Mouse (Mus musculus) CD4-positive naive resting alpha-beta T cell, adult 57 days (primary cell): ENCODE results near the gene Olfr1080. TPM values are rescaled to one million over a fixed set of nuclear protein-coding genes. Genes with fewer than 3 reads are reported as not detected.

Experiments
- total RNA-seq: library from RNA; stranded (reverse); gene quantifications from one replicate; pipeline ENCODE4 v1.2.4, GENCODE M21; 2023

Olfr1080 gene
- total RNA-seq = not detected

DNA sequence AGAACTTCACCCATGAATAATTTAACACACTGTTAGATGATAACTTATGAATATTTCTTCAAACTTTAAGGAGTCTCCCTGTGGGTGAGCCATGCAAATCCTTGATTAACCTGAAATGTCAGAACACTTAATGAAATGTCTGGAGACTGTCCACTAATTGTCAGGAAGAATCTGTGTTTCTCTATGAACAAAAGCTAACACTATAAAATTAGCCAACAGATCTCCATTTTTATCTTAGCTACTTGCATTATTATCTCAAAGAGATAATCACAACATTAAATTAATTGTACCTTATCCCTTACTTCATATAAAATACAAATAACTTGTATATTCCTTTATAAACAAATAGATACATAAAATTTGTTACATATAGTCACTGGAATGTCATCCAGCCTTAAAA lies at the start of gene Olfr1080:
Gene Olfr1080, minus strand, starts transcription at position 101 of the 400 bp plus-strand sequence.

GRCm38 (mm10) chr2:86598866-86599265 lies 40.8 kb upstream of the Olfr1080 start, which contains the start of gene Olfr1082:
TSS of gene Olfr1082 (minus strand) at chr2:86598966.

GRCm38 (mm10) chr2:86542380-86542779 lies 15.7 kb downstream of the Olfr1080 start, which contains the start of gene Olfr1079:
TSS of gene Olfr1079 (minus strand) at chr2:86542480.

GRCm38 (mm10) chr2:86508161-86508560 lies 49.9 kb downstream of the Olfr1080 start, which contains the start of gene Olfr1076:
TSS of gene Olfr1076 (plus strand) at chr2:86508461.

Other genes with a start within 250 kb of the Olfr1080 start
- gene Olfr1053, start 243.0 kb downstream of the Olfr1080 start, total RNA-seq = not detected
- gene Olfr1054, start 222.8 kb downstream of the Olfr1080 start, total RNA-seq = not detected
- not detected for gene Olfr1055, start 208.0 kb downstream of the Olfr1080 start, total RNA-seq
- not detected for gene Olfr1056, start 195.8 kb downstream of the Olfr1080 start, total RNA-seq
- not detected for gene Olfr1057, start 179.8 kb downstream of the Olfr1080 start, total RNA-seq
- not detected for gene Olfr1058, start 169.7 kb downstream of the Olfr1080 start, total RNA-seq
- gene Olfr1061, start 144.2 kb downstream of the Olfr1080 start, total RNA-seq = not detected
- gene Olfr1062, start 131.5 kb downstream of the Olfr1080 start, total RNA-seq = not detected
- gene Olfr1065, start 107.6 kb downstream of the Olfr1080 start, total RNA-seq = not detected
- not detected for gene Olfr1066, start 102.0 kb downstream of the Olfr1080 start, total RNA-seq
- gene Olfr228, start 70.8 kb downstream of the Olfr1080 start, total RNA-seq = not detected
- gene Olfr1076, start 49.8 kb downstream of the Olfr1080 start, total RNA-seq = not detected
- not detected for gene Olfr1079, start 15.8 kb downstream of the Olfr1080 start, total RNA-seq
- not detected for gene Olfr1082, start 40.7 kb upstream of the Olfr1080 start, total RNA-seq
- not detected for gene Olfr1084, start 81.5 kb upstream of the Olfr1080 start, total RNA-seq
- not detected for gene Olfr1085, start 103.8 kb upstream of the Olfr1080 start, total RNA-seq
- not detected for gene Olfr1086, start 121.9 kb upstream of the Olfr1080 start, total RNA-seq
- gene Olfr1087, start 140.2 kb upstream of the Olfr1080 start, total RNA-seq = not detected
- not detected for gene Olfr1089, start 175.5 kb upstream of the Olfr1080 start, total RNA-seq
- gene Olfr1090, start 200.8 kb upstream of the Olfr1080 start, total RNA-seq = not detected
- not detected for gene Olfr1093, start 224.2 kb upstream of the Olfr1080 start, total RNA-seq